Mouse (Mus musculus) embryonic fibroblast, embryonic 13.5 days (primary cell): Measurements from ENCODE around the gene Mtmr12.

Experiments
- CTCF ChIP-seq: IDR thresholded peaks from 2 replicates; pipeline ENCODE4 v1.5.1; 2011; ENCODE audit warnings: mild to moderate bottlenecking, control low read depth, low read length, moderate library complexity, borderline replicate concordance; ENCODE audit not compliant: insufficient read depth
- POLR2A ChIP-seq: IDR thresholded peaks from 2 replicates; pipeline ENCODE4 v1.6.1; 2011; ENCODE audit warnings: low read depth, mild to moderate bottlenecking, control low read depth, low read length, moderate library complexity

DNA sequence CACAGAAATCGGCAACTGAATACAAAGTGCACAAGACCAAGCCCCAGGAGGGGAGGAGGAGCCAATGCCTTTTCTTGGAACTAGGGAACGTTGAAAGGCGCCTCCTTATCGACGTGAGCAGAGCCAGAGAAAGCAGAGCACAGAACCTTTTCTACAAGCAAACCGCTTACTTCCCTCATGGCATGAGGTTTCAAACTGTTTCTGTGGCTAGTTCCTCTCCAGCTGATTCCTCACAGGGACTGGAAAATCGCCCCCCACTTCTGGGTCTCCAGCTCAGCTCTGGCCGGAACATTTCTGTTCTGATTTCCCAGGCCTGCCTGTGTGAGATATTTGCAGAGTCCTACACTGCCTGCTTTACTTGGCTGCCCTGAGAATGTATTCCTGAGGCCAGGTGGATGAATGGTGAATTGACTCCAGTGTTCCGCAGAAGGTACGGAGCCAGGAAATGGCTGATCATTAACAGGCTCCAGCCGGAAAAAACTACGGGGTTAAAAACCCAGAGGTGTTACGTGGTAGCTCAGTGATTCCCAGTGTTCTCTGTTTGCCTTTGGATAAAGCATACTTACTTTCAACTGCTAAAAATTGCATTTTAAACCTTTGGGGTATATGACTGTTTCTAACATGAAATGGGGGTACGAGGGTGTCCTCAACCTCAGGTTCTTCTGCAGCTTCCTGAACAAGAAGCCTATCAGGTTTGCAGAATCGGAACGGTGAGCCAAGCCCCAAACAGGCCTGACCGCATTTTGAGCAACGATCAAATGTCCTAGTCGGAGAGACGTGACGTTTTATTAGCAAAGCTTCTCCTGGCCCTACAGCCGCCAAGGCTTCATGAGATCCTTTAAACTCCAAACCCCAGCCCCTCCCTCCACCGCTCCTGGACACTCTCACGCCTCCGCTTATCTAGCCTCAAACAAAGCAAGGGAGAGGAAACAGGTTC lies 10.7 kb upstream of the Mtmr12 start:
- TF ChIP-seq CTCF (no peak), POLR2A (no peak)
